In genomic region chr16:93604481-93604969, GRCm38 (mm10) we compare ENCODE assay signal across 8 mouse cellular contexts. TPM values are rescaled to one million over a fixed set of nuclear protein-coding genes. Genes with fewer than 3 reads are reported as not detected.
DNase-seq lines count a peak whose midpoint lies in the region; ATAC-seq lines count a peak whose summit lies in the region.

No protein-coding gene starts in this region.

- H3K36me3 ChIP-seq in erythroblast, embryonic 14.5 days (ENCODE audit: control insufficient read depth): peaks cover 9% of the 10 kb centered on the region

- no peak for ATAC-seq in erythroblast, adult 5-6 weeks (replicated peaks; ENCODE audit: low FRiP score, poor library complexity, severe bottlenecking)

- H3K4me3 ChIP-seq in erythroblast, embryonic 14.5 days (replicated peaks): peak overlapping the region; percentile 70

- DNase-seq in CD4-positive helper T cell, adult 2 months (ENCODE audit: low read depth, low spot score): peak; percentile 19
- DNase-seq in embryo, embryonic 10.5 days (ENCODE audit: low spot score): peak; percentile 53
- peak; percentile 8 for DNase-seq in hindlimb bud, embryonic 11.5 days (ENCODE audit: extremely low spot score, low read depth, low spot score)
- DNase-seq in lung, postnatal 36 days: peak; percentile 14
- peak; percentile 36 for DNase-seq in testis, postnatal 10 days (ENCODE audit: low spot score)
- no peak for DNase-seq in spleen, postnatal 36 days (ENCODE audit: low spot score in 2 of 2)

- H3K27me3 ChIP-seq in erythroblast, embryonic 14.5 days (ENCODE audit: control insufficient read depth): peaks cover 26% of the 10 kb centered on the region

- H3K9me3 ChIP-seq in erythroblast, embryonic 14.5 days (ENCODE audit: control insufficient read depth, low read length): no peaks in the 10 kb centered on the region

- H3K4me1 ChIP-seq in erythroblast, embryonic 14.5 days (ENCODE audit: control insufficient read depth): peaks cover 57% of the 10 kb centered on the region

RNA-seq across cellular contexts. Expression of gene Setd4, which starts 0.7 kb away (rescaled TPM):
- 0.11 and 0.45 TPM in 2 replicates for polyA plus RNA-seq in erythroblast, embryonic 14.5 days (2012)
- not detected in 2 replicates for total RNA-seq in erythroblast, adult 5-6 weeks (2015; ENCODE audit: low replicate concordance)
- total RNA-seq in erythroblast, adult 5-6 weeks (2017; ENCODE audit: low replicate concordance): 0.70 and 1.2 TPM in 2 replicates

RNA-seq across cellular contexts. Expression of gene Cbr1, which starts 1.1 kb away (rescaled TPM):
- polyA plus RNA-seq in erythroblast, embryonic 14.5 days (2012): 4.5 and 5.4 TPM in 2 replicates
- 8.3 and 18.6 TPM in 2 replicates for total RNA-seq in erythroblast, adult 5-6 weeks (2015; ENCODE audit: low replicate concordance)
- 5.2 and 8.2 TPM in 2 replicates for total RNA-seq in erythroblast, adult 5-6 weeks (2017; ENCODE audit: low replicate concordance)

RNA-seq across cellular contexts. Expression of gene Gm5678, which starts 23.4 kb away (rescaled TPM):
- polyA plus RNA-seq in erythroblast, embryonic 14.5 days (2012): not detected in 2 replicates
- total RNA-seq in erythroblast, adult 5-6 weeks (2015; ENCODE audit: low replicate concordance): not detected in 2 replicates
- total RNA-seq in erythroblast, adult 5-6 weeks (2017; ENCODE audit: low replicate concordance): not detected in 2 replicates

Comparison
In these comparisons a context has a peak if more than half of its experiments do, and no peak if none do; other contexts are left out.
1. DNase-seq: peak in CD4-positive helper T cell, adult 2 months (single experiment), embryo, embryonic 10.5 days (single experiment), hindlimb bud, embryonic 11.5 days (single experiment), lung, postnatal 36 days (single experiment) and testis, postnatal 10 days (single experiment); none in spleen, postnatal 36 days (0 of 2).